Mouse (Mus musculus) kidney, postnatal 0 days (tissue): ENCODE measurements around the gene Ulk1. TPM values are rescaled to one million over a fixed set of nuclear protein-coding genes. Genes with fewer than 3 reads are reported as not detected.

ENCODE experiments used
- ATAC-seq: fragments of 200-750 bp; cut with Nextera tagmentation; replicated peaks from 2 replicates; pipeline ENCODE4 v1.8.0; 2017; ENCODE audit warnings: low read depth, moderate number of reproducible peaks, moderate TSS enrichment, moderate library complexity; ENCODE audit not compliant: low FRiP score
- DNase-seq: peaks from one replicate; pipeline ENCODE4 v3.0.0-alpha.2; 2016; ENCODE audit warnings: low spot score
- H3K27ac ChIP-seq: fragments of 300-500 bp; sonication (generic); 2 replicates; pipeline ENCODE4 v1.5.1; 2014; ENCODE audit warnings: mild to moderate bottlenecking
- H3K27me3 ChIP-seq: fragments of 300-500 bp; sonication (generic); 2 replicates; pipeline ENCODE4 v1.6.1; 2014; ENCODE audit warnings: low read length, mixed read lengths; ENCODE audit not compliant: insufficient read depth
- H3K36me3 ChIP-seq: fragments of 300-500 bp; sonication (generic); 2 replicates; pipeline ENCODE4 v1.6.1; 2014; ENCODE audit warnings: low read length, mixed read lengths; ENCODE audit not compliant: insufficient read depth
- H3K4me1 ChIP-seq: fragments of 300-500 bp; sonication (generic); replicated peaks from 2 replicates; pipeline ENCODE4 v1.6.1; 2014; ENCODE audit warnings: antibody characterized with exemption, low read length, mixed read lengths; ENCODE audit not compliant: insufficient read depth
- H3K4me2 ChIP-seq: fragments of 300-500 bp; sonication (generic); 2 replicates; pipeline ENCODE4 v1.6.1; 2014; ENCODE audit warnings: mild to moderate bottlenecking, low read length, moderate library complexity, mixed read lengths
- H3K4me3 ChIP-seq: fragments of 300-500 bp; sonication (generic); replicated peaks from 2 replicates; pipeline ENCODE4 v1.5.1; 2014; ENCODE audit warnings: low read depth, low read length
- H3K9ac ChIP-seq: fragments of 300-500 bp; sonication (generic); 2 replicates; pipeline ENCODE4 v1.6.1; 2014; ENCODE audit warnings: low read depth, low read length
- H3K9me3 ChIP-seq: fragments of 300-500 bp; sonication (generic); replicated peaks from 2 replicates; pipeline ENCODE4 v1.6.1; 2016; ENCODE audit warnings: low read length, inconsistent platforms, mixed read lengths
- CTCF ChIP-seq: IDR thresholded peaks from 2 replicates; pipeline ENCODE4 v1.5.1; 2016; ENCODE audit warnings: antibody characterized with exemption, low read depth, mild to moderate bottlenecking, moderate library complexity
- WGBS: fragments of 180-500 bp; shearing (Covaris S2); extraction: QIAGEN DNeasy Blood & Tissue Kit; methylation state at CpG from one replicate; pipeline ENCODE4 v1.1.7; 2014; 5-methylcytosine and 5-hydroxymethylcytosine counted together
- polyA plus RNA-seq: library from polyadenylated mRNA; unstranded; fragments of >200 nt; fragmentation: Nextera tagmentation; extraction: Ambion mirVana; gene quantifications from 2 replicates; pipeline ENCODE4 v1.2.1, GENCODE M21; 2015

The Ulk1 gene
- polyA plus RNA-seq, 1 experiment from 2014 or later, result 12.2 TPM

DNA sequence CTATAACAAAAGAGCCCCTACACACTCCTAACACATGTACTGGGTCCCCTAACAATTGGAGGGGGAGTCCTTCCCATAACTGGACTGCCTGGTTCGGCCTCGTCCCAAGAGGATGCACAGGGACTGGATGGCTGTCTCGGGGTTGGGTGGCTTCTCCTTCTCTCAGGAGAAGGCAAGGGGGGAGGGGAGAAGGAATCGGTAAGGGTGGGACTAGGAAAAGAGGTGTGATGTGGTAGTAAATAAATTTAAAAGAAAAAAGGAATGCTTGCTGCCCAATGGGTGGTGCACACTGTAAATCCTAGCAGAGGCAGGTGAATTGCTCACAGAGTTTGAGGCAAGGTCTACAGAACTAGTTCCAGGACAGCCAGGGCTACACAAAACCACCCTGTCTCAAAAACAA, 3.7 kb downstream of the Ulk1 start:
- H3K27ac ChIP-seq, result no peak overlapping the region
- no peak for ATAC-seq
- no peak for DNase-seq
- H3K36me3 ChIP-seq, result peaks cover 16% of the 10 kb centered on the region; the same call in 1 of the 2 replicates
- no peak overlapping the region for H3K9ac ChIP-seq
- H3K4me3 ChIP-seq, result no peak overlapping the region
- no peak overlapping the region for H3K4me2 ChIP-seq
- WGBS, result 69% methylated on average over 4 of the region's 4 CpGs
- H3K27me3 ChIP-seq, result no peaks in the 10 kb centered on the region
- no peak for TF ChIP-seq CTCF
- no peaks in the 10 kb centered on the region for H3K9me3 ChIP-seq
- H3K4me1 ChIP-seq, result peaks cover 15% of the 10 kb centered on the region

DNA sequence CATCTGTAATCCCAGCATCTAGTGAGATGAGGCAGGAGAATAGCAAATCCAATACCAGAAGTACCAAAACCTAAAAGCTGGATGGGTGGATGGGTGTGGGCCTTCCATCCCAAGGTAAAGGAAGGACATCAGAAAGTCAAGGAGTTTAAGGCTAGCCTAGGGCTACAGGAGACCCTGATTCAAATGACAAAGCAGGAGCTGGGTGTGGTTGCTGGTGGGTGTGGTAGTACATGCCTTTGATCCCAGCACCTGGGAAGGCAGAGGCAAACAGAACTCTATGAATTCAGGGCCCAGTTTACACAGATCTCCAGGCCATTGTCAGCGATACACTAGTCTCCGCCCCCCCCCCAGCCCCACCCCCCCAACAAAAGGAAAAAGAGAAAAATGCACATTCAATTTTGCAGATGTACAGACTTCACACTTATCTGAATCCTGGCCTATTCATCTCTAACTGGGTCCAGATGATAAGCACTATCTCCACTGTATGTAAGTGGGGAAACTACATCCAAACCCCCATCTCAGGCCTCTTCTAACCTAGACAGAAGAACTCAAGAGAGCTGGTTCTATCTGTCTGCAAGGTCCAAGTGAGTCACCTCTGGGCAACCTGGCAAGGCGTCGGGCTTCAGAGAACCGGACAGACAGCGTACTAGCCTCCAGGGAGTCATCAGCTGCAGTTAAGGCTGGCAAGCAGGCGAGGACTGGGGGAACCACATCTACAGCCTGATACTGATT, 5.7 kb downstream of the Ulk1 start:
- H3K27ac ChIP-seq, result no peak overlapping the region
- WGBS, result 90% methylated on average over 7 of the region's 7 CpGs
- peaks cover 17% of the 10 kb centered on the region; the same call in 1 of the 2 replicates for H3K36me3 ChIP-seq
- no peak for DNase-seq
- no peak overlapping the region for H3K4me3 ChIP-seq
- no peak overlapping the region for H3K9ac ChIP-seq
- TF ChIP-seq CTCF, result no peak
- H3K27me3 ChIP-seq, result no peaks in the 10 kb centered on the region
- H3K9me3 ChIP-seq, result no peaks in the 10 kb centered on the region
- H3K4me2 ChIP-seq, result no peak overlapping the region
- peaks cover 15% of the 10 kb centered on the region for H3K4me1 ChIP-seq
- no peak for ATAC-seq

DNA sequence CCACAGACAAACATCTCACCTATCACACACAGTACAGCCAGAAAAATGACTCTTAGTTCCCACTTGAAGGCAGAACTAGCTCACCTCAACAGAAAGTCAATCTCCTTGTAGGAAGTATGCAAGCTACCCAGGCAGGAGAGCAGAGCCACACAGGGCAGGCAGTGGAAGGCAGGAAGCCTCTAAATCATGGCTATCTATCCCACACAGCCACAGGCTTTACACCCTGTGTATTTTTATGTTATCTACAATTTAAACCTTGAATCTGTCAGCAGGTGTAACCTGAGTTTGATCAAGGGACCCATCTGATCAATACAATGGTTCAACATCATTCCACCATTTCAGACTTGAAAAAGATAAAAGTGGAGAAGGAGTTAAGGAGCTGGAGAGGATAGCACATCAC, 7.1 kb downstream of the Ulk1 start:
- TF ChIP-seq CTCF, result no peak
- H3K27me3 ChIP-seq, result no peaks in the 10 kb centered on the region
- H3K9me3 ChIP-seq, result no peaks in the 10 kb centered on the region
- DNase-seq, result no peak
- H3K9ac ChIP-seq, result no peak overlapping the region
- H3K4me2 ChIP-seq, result no peak overlapping the region
- H3K27ac ChIP-seq, result no peak overlapping the region
- H3K36me3 ChIP-seq, result peaks cover 31% of the 10 kb centered on the region
- no peak for ATAC-seq
- H3K4me1 ChIP-seq, result peaks cover 12% of the 10 kb centered on the region
- H3K4me3 ChIP-seq, result no peak overlapping the region

DNA sequence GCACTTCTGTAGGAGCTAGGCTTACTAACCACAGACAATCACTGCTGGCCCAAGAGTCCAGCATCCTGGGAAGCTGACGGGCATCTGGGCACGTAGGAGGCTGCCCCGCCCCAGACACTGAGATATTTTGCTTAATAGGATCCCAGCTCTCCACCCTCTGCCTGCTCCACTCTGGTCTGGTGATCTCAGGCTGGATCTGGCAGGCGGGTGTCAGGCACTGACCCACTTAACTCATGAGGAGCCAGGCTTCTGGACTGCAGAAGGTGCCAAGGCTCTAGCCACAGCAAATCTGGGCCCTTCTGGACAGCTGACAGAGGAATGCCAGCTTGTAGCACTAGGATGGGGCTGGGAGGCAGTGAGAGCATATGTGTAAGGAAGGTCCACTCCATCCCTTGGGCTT, 7.7 kb downstream of the Ulk1 start:
- DNase-seq (no peak), ATAC-seq (no peak)
- 0 out of 2 replicates have a peak, but pooled peaks cover 7% of the 10 kb centered on the region for H3K4me1 ChIP-seq
- H3K4me2 ChIP-seq, result no peak overlapping the region
- H3K27me3 ChIP-seq, result no peaks in the 10 kb centered on the region
- H3K4me3 ChIP-seq, result no peak overlapping the region
- peaks cover 37% of the 10 kb centered on the region for H3K36me3 ChIP-seq
- H3K9ac ChIP-seq, result no peak overlapping the region
- H3K27ac ChIP-seq, result no peak overlapping the region
- 61% methylated on average over 4 of the region's 4 CpGs for WGBS
- H3K9me3 ChIP-seq, result no peaks in the 10 kb centered on the region
- TF ChIP-seq CTCF, result no peak

DNA sequence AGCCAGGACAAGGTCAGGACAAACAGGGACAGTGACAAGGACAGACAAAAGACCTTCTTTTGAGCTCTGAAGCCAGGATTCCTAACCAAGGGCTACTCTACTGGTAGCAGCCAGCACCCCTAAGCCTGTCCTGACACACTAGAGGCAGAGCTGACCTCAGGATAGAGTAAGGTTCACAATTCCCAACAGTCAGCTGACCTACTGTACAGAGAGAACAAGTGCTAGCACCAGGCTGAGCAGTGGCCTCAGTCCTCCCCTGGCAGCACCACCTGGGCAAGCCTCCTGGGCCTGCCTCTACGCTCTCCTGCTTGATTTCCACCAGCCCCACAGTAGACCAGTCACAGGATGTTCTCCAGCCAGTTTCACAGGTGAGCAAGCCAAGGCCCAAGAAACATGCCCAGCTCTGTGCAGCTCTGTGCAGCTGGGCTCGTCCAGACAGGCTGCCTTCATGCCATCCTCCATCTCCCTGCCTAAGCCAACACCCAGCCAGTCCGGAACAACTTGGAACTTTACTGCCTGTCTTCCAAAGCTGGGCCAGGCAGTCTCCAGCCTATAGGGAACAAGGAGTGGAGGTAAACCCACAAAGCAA, 8.8 kb downstream of the Ulk1 start:
- ATAC-seq (peak; percentile 38; the same call in 1 of the 2 replicates), DNase-seq (no peak)
- Histone ChIP-seq H3K27ac (no peak overlapping the region), H3K4me1 (no peaks in the 10 kb centered on the region), H3K36me3 (peaks cover 45% of the 10 kb centered on the region), H3K9me3 (no peaks in the 10 kb centered on the region), H3K9ac (no peak overlapping the region), H3K27me3 (no peaks in the 10 kb centered on the region), H3K4me2 (no peak overlapping the region), H3K4me3 (no peak overlapping the region)
- TF ChIP-seq CTCF, result no peak
- 85% methylated on average over 3 of the region's 3 CpGs for WGBS

DNA sequence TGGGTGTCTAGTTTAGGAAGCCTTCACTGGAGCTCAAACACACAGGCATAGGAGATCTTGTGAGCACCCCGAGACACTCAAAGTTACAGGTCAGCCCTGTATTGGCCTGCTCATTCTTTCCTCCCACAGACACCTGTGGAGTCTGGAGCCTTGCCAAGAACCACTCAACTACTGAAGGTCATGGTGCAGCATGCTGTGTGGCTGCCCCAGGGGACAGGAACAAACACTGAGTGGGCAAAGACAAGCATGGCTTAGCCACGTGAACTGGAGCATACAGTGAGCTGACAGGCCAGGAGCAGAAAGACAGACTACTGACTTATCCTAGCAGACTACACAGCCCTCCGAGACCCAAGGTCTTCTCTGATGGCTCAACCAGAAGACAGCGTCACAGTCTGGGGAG, 12.2 kb downstream of the Ulk1 start:
- H3K36me3 ChIP-seq, result peaks cover 65% of the 10 kb centered on the region
- H3K27me3 ChIP-seq, result no peaks in the 10 kb centered on the region
- no peaks in the 10 kb centered on the region for H3K4me1 ChIP-seq
- no peak for TF ChIP-seq CTCF
- no peak overlapping the region for H3K9ac ChIP-seq
- peak; percentile 69 for ATAC-seq
- H3K9me3 ChIP-seq, result no peaks in the 10 kb centered on the region
- DNase-seq, result peak; percentile 14
- H3K4me2 ChIP-seq, result no peak overlapping the region
- WGBS, result 52% methylated on average over 4 of the region's 4 CpGs
- no peak overlapping the region for H3K27ac ChIP-seq
- H3K4me3 ChIP-seq, result no peak overlapping the region
